Mouse (Mus musculus): Measurements from ENCODE around the gene Ankrd37.

DNA sequence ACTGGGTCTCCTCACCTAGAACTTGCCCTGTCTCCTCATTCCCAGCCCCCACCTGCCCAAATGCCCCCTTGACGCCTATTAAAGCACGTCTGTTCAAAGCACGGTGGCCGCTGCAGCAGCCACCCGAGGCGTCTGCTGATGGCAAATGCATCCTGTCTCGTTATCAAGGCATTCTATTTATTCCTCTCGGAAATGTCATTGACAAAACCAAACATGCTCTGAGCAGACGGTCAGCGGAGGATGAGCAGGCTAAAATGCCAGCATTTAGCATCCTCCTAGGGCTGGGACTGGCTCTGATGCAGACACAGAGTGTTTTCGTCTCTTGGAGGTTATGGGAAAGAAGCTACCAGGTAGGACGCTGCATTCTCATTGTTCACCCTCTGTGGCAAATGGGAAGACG, 34.8 kb upstream of the Ankrd37 start:
- no peak for TF ChIP-seq CTCF (IDR thresholded peaks at IDR 0.05; ENCODE audit: low read depth)
- no peak for TF ChIP-seq EP300 (IDR thresholded peaks at IDR 0.05; ENCODE audit: low read depth)

Data from heart, postnatal 0 days (tissue).